Mouse (Mus musculus) lung, adult 2 months (tissue): Measurements from ENCODE around the gene Adamtsl1.

Experiments
- CTCF ChIP-seq: fragments of 200-500 bp; IDR thresholded peaks from 2 replicates; pipeline ENCODE4 v1.5.1; 2011; ENCODE audit warnings: mild to moderate bottlenecking, low read length, control low read depth; ENCODE audit not compliant: insufficient read depth
- POLR2A ChIP-seq: fragments of 200-500 bp; IDR thresholded peaks from 2 replicates; pipeline ENCODE4 v1.6.1; 2011; ENCODE audit warnings: low read depth, mild to moderate bottlenecking, control low read depth, low read length, borderline replicate concordance; ENCODE audit errors: extremely low read depth

DNA sequence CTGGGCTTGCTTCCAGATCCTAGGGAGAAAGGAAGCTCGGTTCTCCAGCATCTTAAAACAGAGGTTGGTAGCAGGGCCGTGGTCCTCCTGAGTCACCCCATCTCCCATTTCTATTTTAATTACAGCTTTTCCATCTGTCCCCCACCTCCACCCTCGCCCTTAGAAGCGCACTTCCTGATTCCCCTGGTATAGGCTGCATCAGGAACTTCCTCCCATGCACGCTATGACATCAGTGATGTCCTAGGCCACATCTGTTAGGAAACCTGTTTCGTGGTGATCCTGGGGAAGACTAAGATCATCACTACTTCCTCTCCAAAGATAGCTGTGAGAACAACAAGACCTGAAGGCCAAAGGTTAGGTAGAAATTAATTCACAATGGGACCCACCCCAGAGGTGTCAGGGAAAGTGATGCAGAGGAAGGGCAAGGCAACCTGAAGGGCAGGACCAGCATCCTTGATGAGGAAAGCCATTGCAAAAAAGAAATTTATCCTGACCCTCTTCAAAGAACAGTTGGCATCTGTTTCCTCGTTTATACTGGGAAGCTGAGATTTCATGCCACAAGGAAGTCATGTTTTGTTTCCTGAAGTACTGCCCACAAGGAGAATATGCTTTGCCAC lies 882.8 kb downstream of the Adamtsl1 start:
- TF ChIP-seq POLR2A (no peak), CTCF (no peak)
